Mouse (Mus musculus) lung, postnatal 0 days (tissue): ENCODE data around the gene Gm128.

ENCODE experiments used
- CTCF ChIP-seq: IDR thresholded peaks from 2 replicates; pipeline ENCODE4 v1.5.1; 2016; ENCODE audit warnings: antibody characterized with exemption, mild to moderate bottlenecking
- EP300 ChIP-seq: IDR thresholded peaks from 2 replicates; pipeline ENCODE4 v1.6.1; 2016; ENCODE audit warnings: antibody characterized with exemption, mild to moderate bottlenecking, control low read depth

GRCm38 (mm10) chr3:95194721-95195135, 46.7 kb downstream of the Gm128 start:
- TF ChIP-seq CTCF = no peak
- no peak for TF ChIP-seq EP300
